Mouse (Mus musculus): Measurements from ENCODE around the gene March1. TPM values are rescaled to one million over a fixed set of nuclear protein-coding genes. Genes with fewer than 3 reads are reported as not detected.

March1 gene
- polyA plus RNA-seq, 1 experiment = 0.12 TPM

GRCm38 (mm10) chr8:66436804-66437203 is 819.1 kb downstream of the March1 start:
- Histone ChIP-seq H3K27ac (ENCODE audit: insufficient read depth, low read length) (no peak overlapping the region), H3K4me3 (ENCODE audit: insufficient read depth, low read length) (no peak overlapping the region), H3K4me1 (ENCODE audit: control insufficient read depth, insufficient read depth, low read length) (no peaks in the 10 kb centered on the region)
- TF ChIP-seq CTCF (IDR thresholded peaks at IDR 0.05; ENCODE audit: borderline replicate concordance, insufficient read depth, low read length) (no peak), POLR2A (IDR thresholded peaks at IDR 0.05; ENCODE audit: low read depth, low read length) (no peak)

GRCm38 (mm10) chr8:66437929-66438328 is 820.2 kb downstream of the March1 start:
- H3K4me1 ChIP-seq (ENCODE audit: control insufficient read depth, insufficient read depth, low read length) = no peaks in the 10 kb centered on the region
- H3K4me3 ChIP-seq (ENCODE audit: insufficient read depth, low read length) = no peak overlapping the region
- no peak for TF ChIP-seq CTCF (IDR thresholded peaks at IDR 0.05; ENCODE audit: borderline replicate concordance, insufficient read depth, low read length)
- TF ChIP-seq POLR2A (IDR thresholded peaks at IDR 0.05; ENCODE audit: low read depth, low read length) = no peak
- H3K27ac ChIP-seq (ENCODE audit: insufficient read depth, low read length) = no peak overlapping the region

- no peak overlapping the region for H3K4me3 ChIP-seq (ENCODE audit: insufficient read depth, low read length)
- no peak overlapping the region for H3K27ac ChIP-seq (ENCODE audit: insufficient read depth, low read length)
- no peak for TF ChIP-seq POLR2A (IDR thresholded peaks at IDR 0.05; ENCODE audit: low read depth, low read length)
- no peak for TF ChIP-seq CTCF (IDR thresholded peaks at IDR 0.05; ENCODE audit: borderline replicate concordance, insufficient read depth, low read length)
- no peaks in the 10 kb centered on the region for H3K4me1 ChIP-seq (ENCODE audit: control insufficient read depth, insufficient read depth, low read length)
Observed at GRCm38 (mm10) chr8:66438468-66438867, 820.8 kb downstream of the March1 start.

- Histone ChIP-seq H3K4me3 (ENCODE audit: insufficient read depth, low read length) (no peak overlapping the region), H3K27ac (ENCODE audit: insufficient read depth, low read length) (no peak overlapping the region), H3K4me1 (ENCODE audit: control insufficient read depth, insufficient read depth, low read length) (no peaks in the 10 kb centered on the region)
- no peak for TF ChIP-seq POLR2A (IDR thresholded peaks at IDR 0.05; ENCODE audit: low read depth, low read length)
- TF ChIP-seq CTCF (IDR thresholded peaks at IDR 0.05; ENCODE audit: borderline replicate concordance, insufficient read depth, low read length) = no peak
Observed at GRCm38 (mm10) chr8:66441123-66441522, 823.4 kb downstream of the March1 start.

- no peak overlapping the region for H3K27ac ChIP-seq (ENCODE audit: insufficient read depth, low read length)
- H3K4me1 ChIP-seq (ENCODE audit: control insufficient read depth, insufficient read depth, low read length) = no peaks in the 10 kb centered on the region
- TF ChIP-seq CTCF (IDR thresholded peaks at IDR 0.05; ENCODE audit: borderline replicate concordance, insufficient read depth, low read length) (no peak), POLR2A (IDR thresholded peaks at IDR 0.05; ENCODE audit: low read depth, low read length) (no peak)
- H3K4me3 ChIP-seq (ENCODE audit: insufficient read depth, low read length) = no peak overlapping the region
Observed at GRCm38 (mm10) chr8:66442778-66443177, 825.1 kb downstream of the March1 start.

GRCm38 (mm10) chr8:66444141-66444540 is 826.4 kb downstream of the March1 start:
- TF ChIP-seq CTCF (IDR thresholded peaks at IDR 0.05; ENCODE audit: borderline replicate concordance, insufficient read depth, low read length) = no peak
- TF ChIP-seq POLR2A (IDR thresholded peaks at IDR 0.05; ENCODE audit: low read depth, low read length) = no peak
- H3K4me1 ChIP-seq (ENCODE audit: control insufficient read depth, insufficient read depth, low read length) = no peaks in the 10 kb centered on the region
- no peak overlapping the region for H3K4me3 ChIP-seq (ENCODE audit: insufficient read depth, low read length)
- H3K27ac ChIP-seq (ENCODE audit: insufficient read depth, low read length) = no peak overlapping the region

- no peak overlapping the region for H3K27ac ChIP-seq (ENCODE audit: insufficient read depth, low read length)
- H3K4me3 ChIP-seq (ENCODE audit: insufficient read depth, low read length) = no peak overlapping the region
- TF ChIP-seq CTCF (IDR thresholded peaks at IDR 0.05; ENCODE audit: borderline replicate concordance, insufficient read depth, low read length) (no peak), POLR2A (IDR thresholded peaks at IDR 0.05; ENCODE audit: low read depth, low read length) (no peak)
- no peaks in the 10 kb centered on the region for H3K4me1 ChIP-seq (ENCODE audit: control insufficient read depth, insufficient read depth, low read length)
Observed at GRCm38 (mm10) chr8:66445351-66445750, 827.7 kb downstream of the March1 start.

GRCm38 (mm10) chr8:66450691-66451090 is 833.0 kb downstream of the March1 start:
- Histone ChIP-seq H3K4me1 (ENCODE audit: control insufficient read depth, insufficient read depth, low read length) (no peaks in the 10 kb centered on the region), H3K27ac (ENCODE audit: insufficient read depth, low read length) (no peak overlapping the region), H3K4me3 (ENCODE audit: insufficient read depth, low read length) (no peak overlapping the region)
- TF ChIP-seq CTCF (IDR thresholded peaks at IDR 0.05; ENCODE audit: borderline replicate concordance, insufficient read depth, low read length) = no peak
- no peak for TF ChIP-seq POLR2A (IDR thresholded peaks at IDR 0.05; ENCODE audit: low read depth, low read length)

GRCm38 (mm10) chr8:66457057-66457456 is 839.4 kb downstream of the March1 start:
- TF ChIP-seq CTCF (IDR thresholded peaks at IDR 0.05; ENCODE audit: borderline replicate concordance, insufficient read depth, low read length) (no peak), POLR2A (IDR thresholded peaks at IDR 0.05; ENCODE audit: low read depth, low read length) (no peak)
- H3K4me1 ChIP-seq (ENCODE audit: control insufficient read depth, insufficient read depth, low read length) = no peaks in the 10 kb centered on the region
- no peak overlapping the region for H3K4me3 ChIP-seq (ENCODE audit: insufficient read depth, low read length)
- no peak overlapping the region for H3K27ac ChIP-seq (ENCODE audit: insufficient read depth, low read length)

GRCm38 (mm10) chr8:66469821-66470220 is 852.1 kb downstream of the March1 start:
- no peak overlapping the region for H3K4me3 ChIP-seq (ENCODE audit: insufficient read depth, low read length)
- TF ChIP-seq POLR2A (IDR thresholded peaks at IDR 0.05; ENCODE audit: low read depth, low read length) (no peak), CTCF (IDR thresholded peaks at IDR 0.05; ENCODE audit: borderline replicate concordance, insufficient read depth, low read length) (no peak)

GRCm38 (mm10) chr8:66476880-66477279 is 859.2 kb downstream of the March1 start:
- no peaks in the 10 kb centered on the region for H3K4me1 ChIP-seq (ENCODE audit: control insufficient read depth, insufficient read depth, low read length)
- TF ChIP-seq CTCF (IDR thresholded peaks at IDR 0.05; ENCODE audit: borderline replicate concordance, insufficient read depth, low read length) = no peak
- TF ChIP-seq POLR2A (IDR thresholded peaks at IDR 0.05; ENCODE audit: low read depth, low read length) = no peak
- H3K27ac ChIP-seq (ENCODE audit: insufficient read depth, low read length) = no peak overlapping the region
- H3K4me3 ChIP-seq (ENCODE audit: insufficient read depth, low read length) = no peak overlapping the region

More at GRCm38 (mm10) chr8:66469821-66470220, 852.1 kb downstream of the March1 start:
- no peaks in the 10 kb centered on the region for H3K4me1 ChIP-seq (ENCODE audit: control insufficient read depth, insufficient read depth, low read length)
- no peak overlapping the region for H3K27ac ChIP-seq (ENCODE audit: insufficient read depth, low read length)

Measured in embryonic fibroblast, embryonic 13.5 days (primary cell).